ENCODE assay signal across 10 mouse cellular contexts in genomic region chr16:33751152-33751551, GRCm38 (mm10). TPM values are rescaled to one million over a fixed set of nuclear protein-coding genes. Genes with fewer than 3 reads are reported as not detected.
A peak's percentile ranks its signal among the peaks of the same experiment; 100 is the strongest.
DNase-seq lines count a peak whose midpoint lies in the region; ATAC-seq lines count a peak whose summit lies in the region.
"Had no signal": no experiment of that assay in that cellular context is flagged by ENCODE, and none has a peak within 500 bp of the region (broad histone marks: within the 10 kb centered on the region; RNA-seq: fewer than 3 reads in every experiment).

No protein-coding gene starts in this region.

- H3K9ac ChIP-seq in midbrain, embryonic 15.5 days: no peak overlapping the region

- peak overlapping the region; percentile 38 for H3K4me3 ChIP-seq in heart, embryonic 10.5 days
- no peak overlapping the region for H3K4me3 ChIP-seq in midbrain, embryonic 15.5 days
- H3K4me3 ChIP-seq: gastrocnemius, adult 2 months had no signal

- WGBS in heart, embryonic 10.5 days: 21% methylated on average over 13 of the region's 13 CpGs
- 50% methylated on average over 13 of the region's 13 CpGs for WGBS in midbrain, embryonic 15.5 days

- DNase-seq in heart, embryonic 10.5 days (ENCODE audit: low spot score): no peak
- DNase-seq in heart, adult 9 months (ENCODE audit: low spot score in 2 of 2): no peak
- peak; percentile 60 for DNase-seq in CD4-positive, CD25-positive, alpha-beta regulatory T cell, adult 2 months (ENCODE audit: low read depth, low spot score)
- peak; percentile 85 for DNase-seq in induced T-regulatory cell, adult 2 months (ENCODE audit: low read depth)
- DNase-seq in lung, postnatal 25 days (ENCODE audit: low spot score): peak; percentile 50
- DNase-seq in right cerebral cortex, adult 18-20 months: no peak
- no peak for DNase-seq in gastrocnemius, adult 8-10 months (ENCODE audit: low spot score in 2 of 2)
- DNase-seq: gastrocnemius, adult 2 months had no signal

- ATAC-seq in midbrain, embryonic 15.5 days (replicated peaks): no peak

- no peak overlapping the region for H3K27ac ChIP-seq in heart, embryonic 10.5 days
- no peak overlapping the region for H3K27ac ChIP-seq in midbrain, embryonic 15.5 days
- H3K27ac ChIP-seq: gastrocnemius, adult 2 months had no signal

- no peaks in the 10 kb centered on the region for H3K27me3 ChIP-seq in heart, embryonic 10.5 days (ENCODE audit: insufficient read depth, poor library complexity, severe bottlenecking)
- no peaks in the 10 kb centered on the region for H3K27me3 ChIP-seq in midbrain, embryonic 15.5 days (replicated peaks)

- H3K4me2 ChIP-seq in midbrain, embryonic 15.5 days: no peak overlapping the region

- peaks cover 69% of the 10 kb centered on the region for H3K36me3 ChIP-seq in heart, embryonic 10.5 days
- no peaks in the 10 kb centered on the region for H3K36me3 ChIP-seq in midbrain, embryonic 15.5 days (replicated peaks)

- peaks cover 4% of the 10 kb centered on the region; the same call in 1 of the 2 replicates for H3K4me1 ChIP-seq in heart, embryonic 10.5 days
- no peaks in the 10 kb centered on the region for H3K4me1 ChIP-seq in midbrain, embryonic 15.5 days

- no peaks in the 10 kb centered on the region for H3K9me3 ChIP-seq in heart, embryonic 10.5 days
- no peaks in the 10 kb centered on the region for H3K9me3 ChIP-seq in midbrain, embryonic 15.5 days

RNA-seq across cellular contexts. Expression of gene Muc13, which starts 42.7 kb away (rescaled TPM):
- 0.36 and 1.7 TPM in 2 replicates for polyA plus RNA-seq in heart, embryonic 10.5 days (2016; fragmentation: Nextera tagmentation; extraction: Ambion mirVana)
- total RNA-seq in gastrocnemius, adult 8-10 months (2022): not detected
- polyA plus RNA-seq in midbrain, embryonic 15.5 days (2015; fragmentation: Nextera tagmentation; extraction: Ambion mirVana): 0.08 TPM in 1 of 2 replicates, not detected in the other
- total RNA-seq: gastrocnemius, adult 2 months; liver, adult 2 months had no signal

Comparison
In these comparisons a context has a peak if more than half of its experiments do, and no peak if none do; other contexts are left out.
1. DNase-seq: peak in CD4-positive, CD25-positive, alpha-beta regulatory T cell, adult 2 months (single experiment), induced T-regulatory cell, adult 2 months (single experiment) and lung, postnatal 25 days (single experiment); none in heart, embryonic 10.5 days (single experiment), heart, adult 9 months (0 of 2), right cerebral cortex, adult 18-20 months (single experiment) and gastrocnemius, adult 8-10 months (0 of 2).